Mouse (Mus musculus) limb, embryonic 15.5 days (tissue): Measurements from ENCODE around the gene Golph3. TPM values are rescaled to one million over a fixed set of nuclear protein-coding genes. Genes with fewer than 3 reads are reported as not detected.

Experiments
- ATAC-seq: fragments of 200-750 bp; cut with Nextera tagmentation; 2 replicates; pipeline ENCODE4 v1.8.0; 2017; ENCODE audit warnings: low read depth, moderate TSS enrichment; ENCODE audit not compliant: insufficient number of reproducible peaks, low FRiP score, low TSS enrichment
- H3K27ac ChIP-seq: fragments of 300-500 bp; sonication (generic); 2 replicates; pipeline ENCODE4 v1.5.1; 2015; ENCODE audit warnings: moderate library complexity, mild to moderate bottlenecking, inconsistent platforms
- H3K27me3 ChIP-seq: fragments of 300-500 bp; sonication (generic); 2 replicates; pipeline ENCODE4 v1.6.1; 2015; ENCODE audit warnings: inconsistent platforms
- H3K36me3 ChIP-seq: fragments of 300-500 bp; sonication (generic); 2 replicates; pipeline ENCODE4 v1.6.1; 2015; ENCODE audit warnings: inconsistent platforms
- H3K4me1 ChIP-seq: fragments of 300-500 bp; sonication (generic); 2 replicates; pipeline ENCODE4 v1.6.1; 2015; ENCODE audit warnings: inconsistent platforms
- H3K4me2 ChIP-seq: fragments of 300-500 bp; sonication (generic); 2 replicates; pipeline ENCODE4 v1.6.1; 2015; ENCODE audit warnings: mild to moderate bottlenecking, inconsistent platforms
- H3K4me3 ChIP-seq: fragments of 300-500 bp; sonication (generic); 2 replicates; pipeline ENCODE4 v1.5.1; 2015; ENCODE audit warnings: mild to moderate bottlenecking, inconsistent platforms
- H3K9ac ChIP-seq: fragments of 300-500 bp; sonication (generic); 2 replicates; pipeline ENCODE4 v1.6.1; 2015; ENCODE audit warnings: inconsistent platforms
- H3K9me3 ChIP-seq: fragments of 300-500 bp; sonication (generic); 2 replicates; pipeline ENCODE4 v1.6.1; 2016; ENCODE audit warnings: inconsistent platforms
- WGBS: fragments of 180-500 bp; shearing (Covaris S2); methylation state at CpG from one replicate; pipeline ENCODE4 v1.1.7; 2015; 5-methylcytosine and 5-hydroxymethylcytosine counted together
- polyA plus RNA-seq: library from polyadenylated mRNA; unstranded; fragments of >200 nt; fragmentation: Nextera tagmentation; extraction: Ambion mirVana; gene quantifications from 2 replicates; pipeline ENCODE4 v1.2.1, GENCODE M21; 2015

Gene Golph3
- polyA plus RNA-seq, 1 experiment from 2014 or later: 87.2 TPM

DNA sequence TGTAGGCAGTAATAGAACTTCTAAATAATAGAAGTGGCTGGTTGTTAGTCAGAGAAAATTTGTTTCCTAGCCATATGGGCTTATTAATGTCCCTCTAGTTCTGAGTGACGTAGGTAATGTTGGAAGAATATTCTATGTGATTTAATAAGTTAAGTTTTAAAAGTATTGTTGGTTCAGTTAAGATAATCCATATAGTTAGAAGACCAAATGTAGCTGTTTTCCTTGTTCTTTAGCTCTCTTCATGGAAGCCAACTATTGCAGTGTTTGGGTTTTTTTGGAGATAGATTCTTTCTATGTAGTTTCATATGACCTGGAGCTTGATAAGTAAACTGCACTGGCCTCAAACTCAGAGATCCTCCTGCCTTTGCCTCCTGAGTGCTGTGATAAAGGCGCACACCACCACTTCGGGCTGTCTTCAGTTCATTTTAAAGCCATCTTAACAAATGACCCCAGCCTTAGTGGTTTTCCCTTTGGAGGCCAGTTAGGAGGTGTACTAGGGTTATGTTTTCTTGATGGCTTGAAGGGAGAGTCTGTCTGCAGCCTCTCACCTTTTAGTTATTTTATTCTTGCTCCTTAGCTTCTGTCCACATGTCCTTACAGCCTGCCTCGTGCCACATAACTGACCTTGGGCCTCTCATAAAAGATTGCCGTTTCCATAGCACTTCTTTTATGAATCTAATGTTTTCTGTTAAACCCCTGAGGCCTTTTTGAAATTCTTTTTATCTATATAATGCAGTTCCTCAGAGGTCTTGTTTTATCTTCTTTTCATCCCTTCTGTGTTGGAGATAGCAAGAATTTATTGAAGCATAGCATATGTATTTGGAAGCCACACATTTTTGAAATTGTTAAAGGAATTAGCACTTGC is 19.5 kb downstream of the Golph3 start:
- no peak overlapping the region for H3K27ac ChIP-seq
- ATAC-seq: no peak
- 67% methylated on average over 5 of the region's 5 CpGs for WGBS
- no peak overlapping the region for H3K4me2 ChIP-seq
- peaks cover 20% of the 10 kb centered on the region for H3K36me3 ChIP-seq
- peaks cover 2% of the 10 kb centered on the region; the same call in 1 of the 2 replicates for H3K4me1 ChIP-seq
- no peak overlapping the region for H3K9ac ChIP-seq
- H3K4me3 ChIP-seq: no peak overlapping the region
- H3K27me3 ChIP-seq: no peaks in the 10 kb centered on the region
- no peaks in the 10 kb centered on the region for H3K9me3 ChIP-seq

DNA sequence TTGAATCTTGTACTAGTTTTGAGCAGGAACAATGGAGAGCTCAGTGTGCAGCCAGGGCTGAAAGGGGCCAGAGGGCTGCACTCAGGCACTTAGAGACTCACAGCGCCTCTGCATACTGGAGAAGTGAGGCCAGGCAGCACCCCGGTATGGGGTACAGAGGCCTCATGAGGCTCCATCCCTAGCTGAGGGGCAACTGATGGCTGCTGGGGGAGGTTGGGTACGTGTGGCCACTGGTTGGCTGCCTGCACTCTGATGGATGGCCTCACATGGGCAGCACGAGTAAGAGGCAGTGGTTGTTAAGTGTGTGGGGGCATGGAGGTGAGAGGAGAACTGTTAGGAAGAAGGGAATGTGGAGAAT is 20.1 kb downstream of the Golph3 start:
- no peak for ATAC-seq
- peaks cover 23% of the 10 kb centered on the region for H3K36me3 ChIP-seq
- H3K4me3 ChIP-seq: no peak overlapping the region
- H3K27me3 ChIP-seq: no peaks in the 10 kb centered on the region
- WGBS: 57% methylated on average over 4 of the region's 4 CpGs
- H3K4me1 ChIP-seq: peaks cover 2% of the 10 kb centered on the region; the same call in 1 of the 2 replicates
- H3K9me3 ChIP-seq: no peaks in the 10 kb centered on the region
- H3K27ac ChIP-seq: no peak overlapping the region
- H3K4me2 ChIP-seq: no peak overlapping the region
- H3K9ac ChIP-seq: no peak overlapping the region

DNA sequence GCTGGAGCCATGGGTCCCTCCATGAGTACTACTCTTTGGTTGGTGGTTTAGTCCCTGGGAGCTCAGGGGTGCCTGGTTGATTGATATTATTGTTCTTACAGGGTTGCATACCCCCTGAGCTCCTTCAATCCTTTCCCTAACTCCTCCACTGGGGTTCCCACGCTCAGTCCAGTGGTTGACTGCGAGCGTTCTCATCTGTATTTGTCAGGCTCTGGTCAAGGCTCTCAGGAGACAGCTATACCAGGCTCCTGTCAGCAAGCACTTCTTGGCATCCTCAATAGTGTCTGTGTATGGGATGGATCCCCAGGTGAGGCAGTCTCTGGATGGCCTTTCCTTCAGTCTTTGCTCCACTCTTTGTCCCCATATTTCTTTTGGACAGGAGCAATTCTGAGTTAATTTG is 25.7 kb downstream of the Golph3 start:
- H3K4me3 ChIP-seq: no peak overlapping the region
- no peaks in the 10 kb centered on the region; the same call in 1 of the 2 replicates for H3K4me1 ChIP-seq
- H3K9ac ChIP-seq: no peak overlapping the region
- ATAC-seq: no peak
- H3K4me2 ChIP-seq: no peak overlapping the region
- H3K9me3 ChIP-seq: no peaks in the 10 kb centered on the region
- H3K36me3 ChIP-seq: peaks cover 47% of the 10 kb centered on the region
- no peak overlapping the region for H3K27ac ChIP-seq
- WGBS: 91% methylated on average over 3 of the region's 3 CpGs
- no peaks in the 10 kb centered on the region for H3K27me3 ChIP-seq

DNA sequence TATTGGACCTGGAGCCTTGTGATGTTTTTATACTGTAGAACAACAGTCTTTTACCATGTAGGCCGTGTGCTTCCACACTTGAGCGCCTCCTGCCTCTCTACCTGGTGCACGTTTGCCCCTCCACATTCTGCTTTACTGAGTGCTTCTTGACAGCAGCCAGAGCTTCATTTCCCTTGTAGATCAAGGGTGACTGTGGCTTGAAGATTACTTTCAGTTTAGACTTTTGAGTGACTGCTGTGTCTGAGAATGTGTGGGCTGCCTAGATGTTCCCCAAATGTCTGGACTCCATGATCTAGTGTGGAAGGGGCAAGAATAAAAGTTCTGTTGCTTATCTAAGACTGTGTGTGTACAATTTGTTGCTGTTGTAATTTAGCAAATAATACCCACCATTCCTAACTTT is 27.7 kb downstream of the Golph3 start:
- no peaks in the 10 kb centered on the region for H3K9me3 ChIP-seq
- no peak overlapping the region for H3K9ac ChIP-seq
- no peaks in the 10 kb centered on the region for H3K27me3 ChIP-seq
- ATAC-seq: no peak
- H3K4me1 ChIP-seq: no peaks in the 10 kb centered on the region
- H3K4me2 ChIP-seq: no peak overlapping the region
- no peak overlapping the region for H3K27ac ChIP-seq
- H3K4me3 ChIP-seq: no peak overlapping the region
- peaks cover 59% of the 10 kb centered on the region for H3K36me3 ChIP-seq
- WGBS: 83% methylated on average over 3 of the region's 3 CpGs

DNA sequence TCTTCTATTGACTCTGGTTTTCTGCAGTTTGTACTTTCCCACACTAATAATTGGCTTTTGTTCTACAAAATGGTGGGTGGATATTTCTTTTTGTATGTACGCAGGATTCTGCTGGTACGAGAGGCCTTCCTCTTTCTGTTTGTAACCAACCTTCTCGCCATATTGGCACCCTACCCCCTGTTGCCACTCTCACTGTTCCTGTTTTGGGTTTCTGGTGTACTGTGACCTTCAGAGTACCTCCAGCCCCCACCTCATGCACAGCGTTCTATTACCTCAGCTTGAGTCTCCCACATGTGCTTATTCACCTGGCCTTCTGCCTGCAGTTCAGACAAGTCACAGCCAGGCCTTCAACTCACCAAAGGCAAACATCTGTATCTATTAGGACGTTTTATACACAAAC is 28.6 kb downstream of the Golph3 start:
- Histone ChIP-seq H3K9me3 (no peaks in the 10 kb centered on the region), H3K4me2 (no peak overlapping the region), H3K4me3 (no peak overlapping the region), H3K9ac (no peak overlapping the region), H3K4me1 (no peaks in the 10 kb centered on the region), H3K27ac (no peak overlapping the region), H3K27me3 (no peaks in the 10 kb centered on the region), H3K36me3 (peaks cover 61% of the 10 kb centered on the region)
- no peak for ATAC-seq
- WGBS: 80% methylated on average over 5 of the region's 5 CpGs

DNA sequence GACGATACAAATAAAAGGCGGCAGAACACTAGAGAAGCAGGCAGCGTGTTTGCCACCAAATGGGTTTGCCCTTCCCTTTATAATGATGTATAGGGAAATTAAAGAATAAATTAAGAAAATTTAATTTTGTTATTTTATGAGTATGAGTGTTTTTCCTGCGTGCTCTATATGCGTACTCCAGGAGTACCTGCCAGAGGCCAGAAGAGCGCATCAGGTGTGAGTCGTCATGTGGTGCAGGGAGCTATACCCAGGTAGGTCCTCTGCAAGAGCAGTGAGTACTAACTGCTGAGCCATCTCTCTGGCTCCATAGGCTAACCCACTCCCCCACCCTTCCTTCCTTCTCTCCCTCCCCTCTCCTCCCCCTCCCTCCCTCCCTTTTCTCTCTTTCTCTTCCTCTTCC is 30.2 kb downstream of the Golph3 start:
- WGBS: 96% methylated on average over 7 of the region's 7 CpGs
- H3K9me3 ChIP-seq: no peaks in the 10 kb centered on the region
- no peaks in the 10 kb centered on the region for H3K4me1 ChIP-seq
- no peak overlapping the region for H3K4me3 ChIP-seq
- H3K27ac ChIP-seq: no peak overlapping the region
- no peaks in the 10 kb centered on the region for H3K27me3 ChIP-seq
- ATAC-seq: no peak
- no peak overlapping the region for H3K9ac ChIP-seq
- H3K4me2 ChIP-seq: no peak overlapping the region
- H3K36me3 ChIP-seq: peaks cover 70% of the 10 kb centered on the region

DNA sequence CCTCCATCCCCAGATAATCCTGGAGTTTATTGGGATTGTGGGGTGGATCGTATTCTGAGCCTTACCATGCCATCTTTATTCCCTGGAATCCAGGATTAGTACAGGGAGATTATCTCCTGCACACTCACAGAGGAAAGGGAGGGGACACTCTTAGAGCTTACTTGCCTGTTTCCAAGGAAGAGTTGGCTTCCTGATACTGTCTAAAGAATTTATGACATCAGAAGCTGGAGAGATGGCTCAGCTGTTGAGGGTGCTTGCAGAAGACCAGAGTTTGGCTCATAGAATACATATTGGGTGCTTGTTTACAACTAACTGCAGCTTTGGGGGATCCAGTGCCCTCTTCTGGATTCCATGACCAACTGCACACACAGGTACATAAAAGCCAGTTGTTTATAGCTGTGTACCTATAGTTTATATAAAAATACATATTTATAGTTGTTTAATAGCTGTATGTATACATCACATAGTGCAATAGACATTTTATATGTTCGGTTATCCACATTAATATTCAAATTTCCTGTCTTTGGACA is 33.1 kb downstream of the Golph3 start:
- no peaks in the 10 kb centered on the region for H3K4me1 ChIP-seq
- H3K36me3 ChIP-seq: peaks cover 66% of the 10 kb centered on the region
- no peak for ATAC-seq
- no peak overlapping the region for H3K4me3 ChIP-seq
- no peak overlapping the region for H3K4me2 ChIP-seq
- H3K9me3 ChIP-seq: no peaks in the 10 kb centered on the region
- no peak overlapping the region for H3K27ac ChIP-seq
- WGBS: 92% methylated on average over 2 of the region's 2 CpGs
- H3K27me3 ChIP-seq: no peaks in the 10 kb centered on the region
- H3K9ac ChIP-seq: no peak overlapping the region

DNA sequence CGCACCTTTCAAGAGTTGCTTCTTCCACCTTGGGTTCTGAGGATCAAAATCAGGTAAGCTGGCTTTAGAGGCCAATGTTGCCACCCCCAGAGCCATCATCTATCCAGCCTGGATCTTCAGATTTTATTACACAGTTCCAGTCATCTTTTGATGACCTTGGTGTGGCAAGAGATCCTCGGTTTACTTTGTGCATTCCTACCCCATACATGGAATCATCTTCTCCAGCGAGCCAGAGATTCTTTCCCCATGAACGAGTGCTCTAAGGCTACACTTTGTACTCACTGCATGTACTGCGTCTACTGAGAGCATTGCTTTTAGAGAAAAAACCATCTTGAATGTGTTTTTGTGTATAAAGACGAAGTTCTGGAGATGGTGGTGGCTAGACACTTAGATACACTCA is 34.0 kb downstream of the Golph3 start:
- no peaks in the 10 kb centered on the region for H3K9me3 ChIP-seq
- H3K27me3 ChIP-seq: no peaks in the 10 kb centered on the region
- no peak for ATAC-seq
- no peak overlapping the region for H3K9ac ChIP-seq
- H3K27ac ChIP-seq: no peak overlapping the region
- peaks cover 64% of the 10 kb centered on the region for H3K36me3 ChIP-seq
- H3K4me3 ChIP-seq: no peak overlapping the region
- H3K4me1 ChIP-seq: no peaks in the 10 kb centered on the region
- H3K4me2 ChIP-seq: no peak overlapping the region
- 90% methylated on average over 6 of the region's 6 CpGs for WGBS

DNA sequence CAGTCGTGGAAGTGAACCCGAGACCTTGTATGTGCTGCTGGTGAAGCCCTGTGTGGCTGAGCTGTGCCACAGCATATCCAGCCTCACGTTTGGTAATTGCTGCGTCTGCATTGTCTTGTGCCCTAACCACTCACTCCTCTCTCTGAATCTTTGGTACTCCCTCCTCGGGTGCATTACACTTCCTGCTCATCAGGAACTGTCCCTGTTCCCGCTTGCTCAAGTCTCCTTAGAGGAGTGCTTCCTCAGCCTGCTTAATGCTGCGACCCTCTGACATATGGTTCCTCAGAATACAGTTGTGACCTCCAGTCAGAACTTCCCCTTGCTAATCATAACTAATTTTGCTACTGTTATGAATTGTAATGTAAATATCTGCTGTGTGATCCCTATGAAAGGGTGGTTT is 34.7 kb downstream of the Golph3 start:
- 79% methylated on average over 7 of the region's 7 CpGs for WGBS
- Histone ChIP-seq H3K36me3 (peaks cover 65% of the 10 kb centered on the region), H3K9me3 (no peaks in the 10 kb centered on the region), H3K4me2 (no peak overlapping the region), H3K4me1 (no peaks in the 10 kb centered on the region), H3K27ac (no peak overlapping the region), H3K9ac (no peak overlapping the region), H3K27me3 (no peaks in the 10 kb centered on the region), H3K4me3 (no peak overlapping the region)
- ATAC-seq: no peak

DNA sequence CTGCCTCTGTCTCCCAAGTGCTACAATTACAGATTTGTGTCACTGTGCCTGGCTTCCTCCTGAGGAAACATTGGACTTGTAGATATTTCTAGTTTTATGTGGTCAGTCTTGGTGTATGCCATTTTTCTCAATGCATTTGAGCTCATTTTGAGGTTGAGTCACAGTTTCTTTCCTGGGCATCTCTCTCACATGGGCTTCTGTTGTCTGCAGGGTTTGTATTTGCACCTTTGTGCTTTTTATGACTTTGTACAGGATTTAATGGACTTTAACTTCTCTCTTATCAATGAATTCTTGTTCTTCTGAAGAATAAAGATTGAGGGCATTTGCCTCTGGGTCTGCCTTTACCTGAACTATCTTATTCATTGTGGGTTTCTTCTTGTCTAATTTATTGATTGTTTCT is 36.2 kb downstream of the Golph3 start:
- no peak for ATAC-seq

DNA sequence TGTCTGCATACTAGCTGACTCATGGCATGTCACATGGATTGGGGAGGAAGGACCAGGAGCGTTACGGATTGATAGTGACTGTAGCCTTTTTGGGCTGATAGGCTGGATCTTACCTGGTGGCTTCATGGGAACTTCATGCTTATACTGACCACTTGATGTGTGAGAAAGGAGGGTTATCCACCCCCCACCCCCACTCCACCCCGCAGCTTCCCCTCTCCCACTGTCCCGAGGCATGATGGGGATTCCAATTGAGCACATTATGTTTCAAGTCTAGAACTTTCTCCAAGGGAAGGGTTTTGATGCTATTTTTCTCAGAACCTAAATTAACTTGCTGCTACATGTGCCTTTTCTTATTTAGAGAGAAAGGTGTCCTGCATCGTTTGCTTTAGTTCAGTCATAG is 37.1 kb downstream of the Golph3 start:
- Histone ChIP-seq H3K4me2 (no peak overlapping the region), H3K27ac (no peak overlapping the region), H3K36me3 (peaks cover 46% of the 10 kb centered on the region), H3K9me3 (no peaks in the 10 kb centered on the region), H3K4me3 (no peak overlapping the region), H3K4me1 (no peaks in the 10 kb centered on the region), H3K27me3 (no peaks in the 10 kb centered on the region), H3K9ac (no peak overlapping the region)
- ATAC-seq: no peak
- WGBS: 95% methylated on average over 5 of the region's 5 CpGs

More for the DNA sequence above, 36.2 kb downstream of the Golph3 start:
- H3K4me1 ChIP-seq: no peaks in the 10 kb centered on the region
- no peak overlapping the region for H3K4me2 ChIP-seq
- H3K36me3 ChIP-seq: peaks cover 54% of the 10 kb centered on the region
- no peak overlapping the region for H3K4me3 ChIP-seq
- no peaks in the 10 kb centered on the region for H3K27me3 ChIP-seq
- H3K27ac ChIP-seq: no peak overlapping the region
- no peaks in the 10 kb centered on the region for H3K9me3 ChIP-seq
- H3K9ac ChIP-seq: no peak overlapping the region

DNA sequence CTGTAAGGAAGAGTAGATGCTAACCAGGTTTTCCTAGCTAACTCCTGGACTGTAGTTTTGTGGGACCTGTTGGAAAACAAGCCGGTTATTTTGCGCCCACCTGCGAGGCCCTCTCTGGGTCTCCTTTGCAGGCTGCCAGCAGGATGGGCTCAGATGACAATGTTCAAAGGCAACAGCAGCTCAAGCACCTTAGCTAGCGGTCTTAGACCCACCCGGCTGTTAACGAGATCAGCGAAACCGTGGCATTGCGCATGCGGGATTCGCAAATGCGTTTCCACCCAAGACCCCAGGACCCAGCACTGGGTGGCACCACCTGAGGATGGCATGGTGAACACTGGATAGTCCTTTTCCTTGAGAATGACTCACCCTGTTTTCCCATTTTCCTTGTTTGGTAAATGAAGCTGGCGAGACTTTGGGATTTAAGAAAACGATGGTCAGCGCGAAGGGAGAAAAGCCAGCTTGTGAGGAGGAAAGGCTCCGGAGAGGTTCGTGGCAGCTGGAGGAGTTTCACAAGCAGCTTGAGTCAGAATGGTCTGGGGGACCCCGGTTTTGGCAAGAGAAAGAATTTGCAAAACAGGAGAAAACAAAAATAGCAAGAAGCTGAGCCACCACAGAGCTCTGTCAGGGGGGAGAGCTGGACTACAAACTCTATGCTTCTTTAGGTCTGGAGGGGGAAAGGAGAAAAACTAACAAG is 39.4 kb downstream of the Golph3 start:
- no peak overlapping the region for H3K9ac ChIP-seq
- H3K36me3 ChIP-seq: peaks cover 28% of the 10 kb centered on the region
- 71% methylated on average over 19 of the region's 19 CpGs for WGBS
- no peak for ATAC-seq
- no peaks in the 10 kb centered on the region for H3K9me3 ChIP-seq
- no peak overlapping the region for H3K27ac ChIP-seq
- no peak overlapping the region for H3K4me3 ChIP-seq
- no peaks in the 10 kb centered on the region for H3K4me1 ChIP-seq
- no peaks in the 10 kb centered on the region for H3K27me3 ChIP-seq
- H3K4me2 ChIP-seq: no peak overlapping the region
